Mouse (Mus musculus): ENCODE measurements at regions not wholly inside any gene's neighbourhood (a gene's known extent, or its start where the extent isn't known, plus 50 kb on each side); places are given as distances from the start of the nearest gene placed in this dataset.

DNA sequence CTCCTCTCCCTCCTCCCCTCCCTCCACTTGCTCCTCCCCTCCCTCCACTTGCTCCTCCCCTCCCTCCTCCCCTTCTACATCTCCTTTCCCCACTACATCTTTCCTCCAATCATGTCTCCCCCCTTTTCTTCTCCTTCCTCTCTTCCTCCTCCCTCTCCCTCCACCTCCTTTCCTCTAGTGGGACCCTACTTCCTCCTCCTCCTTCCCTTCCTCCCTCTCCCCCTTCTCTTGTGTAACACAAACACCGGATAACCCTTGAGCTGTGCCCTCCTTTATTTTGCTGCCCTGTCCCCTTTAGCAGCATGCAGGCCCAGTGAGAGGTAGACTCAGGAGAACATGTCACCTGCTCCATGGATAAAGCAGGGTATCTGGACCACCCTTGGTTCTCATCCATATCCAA is 339.1 kb upstream of the Cdh4 start:
- Histone ChIP-seq H3K4me1 (replicated peaks; ENCODE audit: control insufficient read depth, insufficient read depth) (no peaks in the 10 kb centered on the region), H3K27ac (replicated peaks) (no peak overlapping the region), H3K9ac (ENCODE audit: low read length) (no peak overlapping the region), H3K4me2 (replicated peaks; ENCODE audit: low read depth) (no peak overlapping the region), H3K36me3 (ENCODE audit: control insufficient read depth, insufficient read depth, low read length) (no peaks in the 10 kb centered on the region), H3K4me3 (ENCODE audit: low read depth, low read length) (no peak overlapping the region), H3K9me3 (ENCODE audit: control insufficient read depth, low read length) (no peaks in the 10 kb centered on the region), H3K27me3 (ENCODE audit: control insufficient read depth, insufficient read depth, low read length) (no peaks in the 10 kb centered on the region)
- TF ChIP-seq EP300 (optimal IDR thresholded peaks at IDR 0.05) (no peak), CTCF (IDR thresholded peaks at IDR 0.05; ENCODE audit: low read depth) (no peak)
- DNase-seq (ENCODE audit: low spot score) (no peak), ATAC-seq (ENCODE audit: low FRiP score, low TSS enrichment) (no peak)
- WGBS, result 53% methylated on average over 1 of the region's 1 CpGs

DNA sequence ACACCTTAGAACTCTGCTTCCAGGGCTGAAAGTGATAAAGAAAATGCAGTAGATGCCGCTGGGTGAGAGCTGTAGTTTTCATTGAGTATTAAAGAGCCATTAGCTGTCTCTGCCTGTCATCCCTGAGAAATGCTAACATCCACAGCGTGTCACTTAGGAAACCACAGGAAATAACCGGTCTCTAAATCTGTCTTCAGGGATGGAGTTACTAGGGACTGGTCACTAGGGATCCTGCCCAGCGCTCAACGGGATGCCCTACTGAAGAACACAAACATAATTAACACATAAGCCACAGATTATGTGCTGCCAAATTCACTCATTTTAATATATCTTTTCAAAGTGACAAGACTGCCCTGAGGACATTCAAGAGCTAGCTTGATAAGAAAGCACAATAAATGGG is 329.3 kb upstream of the Cdh4 start:
- H3K9ac ChIP-seq (ENCODE audit: low read length), result no peak overlapping the region

DNA sequence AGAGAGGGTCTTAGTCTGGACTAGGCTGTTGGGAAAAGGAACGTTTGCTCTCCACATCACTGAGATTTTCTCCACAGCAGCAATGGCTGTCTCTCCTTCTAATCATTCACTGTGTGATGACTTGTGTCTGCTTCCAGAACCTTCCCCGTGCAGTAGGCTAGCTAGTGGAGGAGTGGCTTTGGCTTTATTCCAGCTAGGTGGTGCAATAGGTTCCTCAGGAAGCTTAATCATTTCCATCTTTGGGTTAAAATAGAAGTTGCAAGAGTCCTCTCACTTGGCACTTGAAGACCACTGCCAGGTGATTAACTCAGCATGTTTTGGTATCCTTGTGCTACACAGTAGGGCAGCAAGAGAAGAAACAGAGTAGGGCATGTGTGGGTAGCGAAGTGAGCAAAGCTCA is 314.2 kb upstream of the Cdh4 start:
- no peak for DNase-seq (ENCODE audit: low spot score)

More for the DNA sequence above, 329.3 kb upstream of the Cdh4 start:
- ATAC-seq (ENCODE audit: low FRiP score, low TSS enrichment) (no peak), DNase-seq (ENCODE audit: low spot score) (no peak)
- WGBS, result 47% methylated on average over 5 of the region's 5 CpGs
- no peaks in the 10 kb centered on the region for H3K27me3 ChIP-seq (ENCODE audit: control insufficient read depth, insufficient read depth, low read length)
- H3K9me3 ChIP-seq (ENCODE audit: control insufficient read depth, low read length), result no peaks in the 10 kb centered on the region
- no peaks in the 10 kb centered on the region for H3K4me1 ChIP-seq (replicated peaks; ENCODE audit: control insufficient read depth, insufficient read depth)
- H3K27ac ChIP-seq (replicated peaks), result no peak overlapping the region
- TF ChIP-seq CTCF (IDR thresholded peaks at IDR 0.05; ENCODE audit: low read depth) (no peak), EP300 (optimal IDR thresholded peaks at IDR 0.05) (no peak)
- no peaks in the 10 kb centered on the region for H3K36me3 ChIP-seq (ENCODE audit: control insufficient read depth, insufficient read depth, low read length)
- H3K4me3 ChIP-seq (ENCODE audit: low read depth, low read length), result no peak overlapping the region
- no peak overlapping the region for H3K4me2 ChIP-seq (replicated peaks; ENCODE audit: low read depth)

DNA sequence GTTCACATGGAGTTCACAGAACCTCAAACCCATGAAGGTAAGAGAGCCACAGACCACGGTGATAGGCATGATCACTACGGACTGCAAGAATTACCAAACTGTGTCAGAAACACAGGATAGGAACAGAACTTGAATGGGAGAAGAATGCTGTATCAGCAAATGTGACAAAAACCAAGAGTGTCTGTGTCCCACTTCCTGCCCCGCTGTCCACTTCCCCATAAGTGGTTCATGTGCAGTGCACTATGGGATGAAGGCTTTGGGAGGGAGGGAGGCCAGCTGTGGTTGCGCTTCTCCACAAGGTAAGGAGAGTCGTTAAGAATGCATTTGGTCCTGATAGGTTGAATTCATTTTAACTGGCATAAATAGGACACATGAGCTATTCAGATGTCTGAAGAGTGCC is 313.8 kb upstream of the Cdh4 start:
- Histone ChIP-seq H3K9ac (ENCODE audit: low read length) (no peak overlapping the region), H3K9me3 (ENCODE audit: control insufficient read depth, low read length) (no peaks in the 10 kb centered on the region), H3K36me3 (ENCODE audit: control insufficient read depth, insufficient read depth, low read length) (no peaks in the 10 kb centered on the region), H3K4me1 (replicated peaks; ENCODE audit: control insufficient read depth, insufficient read depth) (no peaks in the 10 kb centered on the region), H3K27me3 (ENCODE audit: control insufficient read depth, insufficient read depth, low read length) (no peaks in the 10 kb centered on the region), H3K4me2 (replicated peaks; ENCODE audit: low read depth) (no peak overlapping the region), H3K27ac (replicated peaks) (no peak overlapping the region), H3K4me3 (ENCODE audit: low read depth, low read length) (no peak overlapping the region)
- WGBS, result 86% methylated on average over 5 of the region's 5 CpGs
- ATAC-seq (ENCODE audit: low FRiP score, low TSS enrichment) (no peak), DNase-seq (ENCODE audit: low spot score) (no peak)
- TF ChIP-seq EP300 (optimal IDR thresholded peaks at IDR 0.05) (no peak), CTCF (IDR thresholded peaks at IDR 0.05; ENCODE audit: low read depth) (no peak)

More for the DNA sequence above, 314.2 kb upstream of the Cdh4 start:
- no peak for ATAC-seq (ENCODE audit: low FRiP score, low TSS enrichment)
- TF ChIP-seq CTCF (IDR thresholded peaks at IDR 0.05; ENCODE audit: low read depth) (no peak), EP300 (optimal IDR thresholded peaks at IDR 0.05) (no peak)
- H3K27ac ChIP-seq (replicated peaks), result no peak overlapping the region
- H3K9me3 ChIP-seq (ENCODE audit: control insufficient read depth, low read length), result no peaks in the 10 kb centered on the region
- H3K27me3 ChIP-seq (ENCODE audit: control insufficient read depth, insufficient read depth, low read length), result no peaks in the 10 kb centered on the region
- H3K4me2 ChIP-seq (replicated peaks; ENCODE audit: low read depth), result no peak overlapping the region
- H3K9ac ChIP-seq (ENCODE audit: low read length), result no peak overlapping the region
- H3K4me1 ChIP-seq (replicated peaks; ENCODE audit: control insufficient read depth, insufficient read depth), result no peaks in the 10 kb centered on the region
- H3K4me3 ChIP-seq (ENCODE audit: low read depth, low read length), result no peak overlapping the region
- H3K36me3 ChIP-seq (ENCODE audit: control insufficient read depth, insufficient read depth, low read length), result no peaks in the 10 kb centered on the region
- WGBS, result 70% methylated on average over 3 of the region's 3 CpGs

DNA sequence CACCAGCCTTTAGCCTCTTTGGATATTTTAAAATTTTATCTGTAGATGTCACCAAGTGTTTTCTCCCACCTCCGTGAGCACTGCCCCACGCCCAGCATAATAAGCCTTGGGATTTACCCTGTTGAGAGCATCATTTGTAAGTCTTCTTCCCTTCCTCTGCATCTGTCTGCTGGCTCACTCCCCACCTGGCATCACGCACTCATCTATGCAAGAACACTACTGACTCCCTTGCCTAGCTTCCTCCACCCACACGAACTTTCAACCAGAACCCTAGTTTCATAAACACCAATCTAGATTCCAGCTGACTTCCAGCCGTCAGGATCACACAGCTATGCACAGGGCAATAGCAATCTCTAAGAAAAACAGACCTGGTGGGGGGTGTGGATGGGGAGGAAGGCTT is 311.2 kb upstream of the Cdh4 start:
- no peak for DNase-seq (ENCODE audit: low spot score)
- Histone ChIP-seq H3K4me1 (replicated peaks; ENCODE audit: control insufficient read depth, insufficient read depth) (no peaks in the 10 kb centered on the region), H3K4me2 (replicated peaks; ENCODE audit: low read depth) (no peak overlapping the region), H3K9me3 (ENCODE audit: control insufficient read depth, low read length) (no peaks in the 10 kb centered on the region), H3K36me3 (ENCODE audit: control insufficient read depth, insufficient read depth, low read length) (no peaks in the 10 kb centered on the region), H3K27me3 (ENCODE audit: control insufficient read depth, insufficient read depth, low read length) (no peaks in the 10 kb centered on the region), H3K27ac (replicated peaks) (no peak overlapping the region), H3K4me3 (ENCODE audit: low read depth, low read length) (no peak overlapping the region), H3K9ac (ENCODE audit: low read length) (no peak overlapping the region)
- WGBS, result 72% methylated on average over 5 of the region's 5 CpGs
- no peak for TF ChIP-seq EP300 (optimal IDR thresholded peaks at IDR 0.05)
- no peak for TF ChIP-seq CTCF (IDR thresholded peaks at IDR 0.05; ENCODE audit: low read depth)
- ATAC-seq (ENCODE audit: low FRiP score, low TSS enrichment), result no peak

DNA sequence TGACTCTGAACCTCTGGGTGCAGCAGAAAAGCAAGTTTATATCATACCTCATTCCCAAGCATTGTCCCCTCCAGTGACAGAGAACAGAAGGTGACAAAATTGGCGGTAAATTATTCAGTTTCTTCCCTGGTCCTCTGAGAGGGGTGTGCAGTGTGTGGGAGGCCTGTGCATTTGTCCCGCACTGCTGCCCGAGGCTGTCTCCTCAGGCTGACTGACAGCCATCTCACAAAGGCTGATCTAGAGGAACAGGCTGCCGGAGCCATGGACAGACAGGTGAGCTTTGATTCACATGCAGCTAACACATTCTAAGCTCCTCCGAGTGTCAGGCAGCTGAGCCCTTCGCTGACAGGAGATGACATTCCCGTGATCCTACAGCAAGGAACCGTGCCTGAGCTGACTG is 299.9 kb upstream of the Cdh4 start:
- DNase-seq (ENCODE audit: low spot score) (no peak), ATAC-seq (ENCODE audit: low FRiP score, low TSS enrichment) (no peak)
- Histone ChIP-seq H3K4me2 (replicated peaks; ENCODE audit: low read depth) (no peak overlapping the region), H3K27me3 (ENCODE audit: control insufficient read depth, insufficient read depth, low read length) (no peaks in the 10 kb centered on the region), H3K36me3 (ENCODE audit: control insufficient read depth, insufficient read depth, low read length) (no peaks in the 10 kb centered on the region), H3K27ac (replicated peaks) (no peak overlapping the region), H3K9ac (ENCODE audit: low read length) (no peak overlapping the region), H3K4me1 (replicated peaks; ENCODE audit: control insufficient read depth, insufficient read depth) (no peaks in the 10 kb centered on the region), H3K9me3 (ENCODE audit: control insufficient read depth, low read length) (no peaks in the 10 kb centered on the region), H3K4me3 (ENCODE audit: low read depth, low read length) (no peak overlapping the region)
- 83% methylated on average over 8 of the region's 8 CpGs for WGBS
- TF ChIP-seq CTCF (IDR thresholded peaks at IDR 0.05; ENCODE audit: low read depth) (no peak), EP300 (optimal IDR thresholded peaks at IDR 0.05) (no peak)
